Mouse (Mus musculus) neutrophil, adult 83 days (primary cell): ENCODE measurements around the gene Hist1h3f. TPM values are rescaled to one million over a fixed set of nuclear protein-coding genes. Genes with fewer than 3 reads are reported as not detected.

Experiments used
- total RNA-seq, 2 experiments: library from RNA; stranded (reverse); gene quantifications; one replicate each; pipeline ENCODE4 v1.2.4; 2023

The Hist1h3f gene
- total RNA-seq, 2 experiments from 2014 or later = 484 to 531 TPM

Other genes starting within 250 kb of the Hist1h3f start
- gene Zfp322a, start 174.8 kb upstream of the Hist1h3f start, total RNA-seq = 10 to 100 TPM in 1 of 2 experiments, 1 to 10 TPM in 1; 7.0 to 10.2 TPM
- gene Abt1, start 120.2 kb upstream of the Hist1h3f start, total RNA-seq = 10 to 100 TPM in 1 of 2 experiments, 1 to 10 TPM in 1; 8.6 to 10.3 TPM
- gene Btn1a1, start 78.2 kb upstream of the Hist1h3f start, total RNA-seq = under 1 TPM; 0.31 to 0.57 TPM
- not detected for gene Btn2a2, start 55.2 kb upstream of the Hist1h3f start, total RNA-seq
- gene Hist1h4h, start 13.0 kb upstream of the Hist1h3f start, total RNA-seq = 1,000 to 10,000 TPM; 1,800 to 2,079 TPM
- gene Hist1h2af, start 10.1 kb upstream of the Hist1h3f start, total RNA-seq = 1,000 to 10,000 TPM; 1,103 to 1,322 TPM
- gene Hist1h3g, start 8.6 kb upstream of the Hist1h3f start, total RNA-seq = 100 to 1,000 TPM; 343 to 409 TPM
- 100 to 1,000 TPM; 156 to 165 TPM for gene Hist1h2bh, start 660 bp upstream of the Hist1h3f start, total RNA-seq
- gene Hist1h4f, start 7.6 kb downstream of the Hist1h3f start, total RNA-seq = 1,000 to 10,000 TPM; 2,494 to 2,726 TPM
- 100 to 1,000 TPM; 117 to 132 TPM for gene Hist1h1d, start 9.2 kb downstream of the Hist1h3f start, total RNA-seq
- gene Hist1h3e, start 18.3 kb downstream of the Hist1h3f start, total RNA-seq = 100 to 1,000 TPM; 919 to 946 TPM
- 100 to 1,000 TPM; 213 to 226 TPM for gene Hist1h2ae, start 27.2 kb downstream of the Hist1h3f start, total RNA-seq
- 1,000 to 10,000 TPM; 1,609 to 1,779 TPM for gene Hist1h2bg, start 27.3 kb downstream of the Hist1h3f start, total RNA-seq
- 1,000 to 10,000 TPM; 1,205 to 1,340 TPM for gene Hist1h2bf, start 30.1 kb downstream of the Hist1h3f start, total RNA-seq
- 100 to 1,000 TPM; 234 to 256 TPM for gene Hist1h2ad, start 30.3 kb downstream of the Hist1h3f start, total RNA-seq
- gene Hist1h3d, start 31.7 kb downstream of the Hist1h3f start, total RNA-seq = 100 to 1,000 TPM; 207 to 247 TPM
- 100 to 1,000 TPM; 821 to 965 TPM for gene Hist1h4d, start 37.5 kb downstream of the Hist1h3f start, total RNA-seq
- 100 to 1,000 TPM; 117 to 129 TPM for gene Hist1h2be, start 77.1 kb downstream of the Hist1h3f start, total RNA-seq
- 100 to 1,000 TPM; 854 to 881 TPM for gene Hist1h1e, start 78.5 kb downstream of the Hist1h3f start, total RNA-seq
- gene Hist1h2ac, start 139.9 kb downstream of the Hist1h3f start, total RNA-seq = 10 to 100 TPM; 59.5 to 67.1 TPM
- gene Hist1h2bc, start 140.1 kb downstream of the Hist1h3f start, total RNA-seq = 100 to 1,000 TPM; 108 to 117 TPM
- 1 to 10 TPM; 2.5 to 2.9 TPM for gene Hist1h1t, start 151.8 kb downstream of the Hist1h3f start, total RNA-seq
- gene Hist1h4c, start 154.4 kb downstream of the Hist1h3f start, total RNA-seq = 100 to 1,000 TPM; 435 to 497 TPM
- gene Hfe, start 166.8 kb downstream of the Hist1h3f start, total RNA-seq = 1 to 10 TPM; 7.5 to 7.9 TPM
- gene Hist1h1c, start 194.8 kb downstream of the Hist1h3f start, total RNA-seq = 1,000 to 10,000 TPM; 1,583 to 1,684 TPM
- 100 to 1,000 TPM; 649 to 655 TPM for gene Hist1h3c, start 201.6 kb downstream of the Hist1h3f start, total RNA-seq
- 1,000 to 10,000 TPM in 1 of 2 experiments, 100 to 1,000 TPM in 1; 938 to 1,011 TPM for gene Hist1h2bb, start 202.7 kb downstream of the Hist1h3f start, total RNA-seq
- 1,000 to 10,000 TPM; 1,348 to 1,643 TPM for gene Hist1h2ab, start 207.1 kb downstream of the Hist1h3f start, total RNA-seq
- gene Hist1h3b, start 208.2 kb downstream of the Hist1h3f start, total RNA-seq = 1,000 to 10,000 TPM; 1,578 to 1,719 TPM
- gene Hist1h4b, start 213.0 kb downstream of the Hist1h3f start, total RNA-seq = 100 to 1,000 TPM; 697 to 823 TPM
- gene Hist1h4a, start 217.2 kb downstream of the Hist1h3f start, total RNA-seq = 100 to 1,000 TPM; 542 to 645 TPM
- 100 to 1,000 TPM; 941 to 991 TPM for gene Hist1h3a, start 218.3 kb downstream of the Hist1h3f start, total RNA-seq
- 100 to 1,000 TPM; 476 to 542 TPM for gene Hist1h1a, start 219.6 kb downstream of the Hist1h3f start, total RNA-seq
- gene Trim38, start 225.9 kb downstream of the Hist1h3f start, total RNA-seq = not detected